8 mouse cellular contexts compared by ENCODE assay signal in the genomic region with DNA sequence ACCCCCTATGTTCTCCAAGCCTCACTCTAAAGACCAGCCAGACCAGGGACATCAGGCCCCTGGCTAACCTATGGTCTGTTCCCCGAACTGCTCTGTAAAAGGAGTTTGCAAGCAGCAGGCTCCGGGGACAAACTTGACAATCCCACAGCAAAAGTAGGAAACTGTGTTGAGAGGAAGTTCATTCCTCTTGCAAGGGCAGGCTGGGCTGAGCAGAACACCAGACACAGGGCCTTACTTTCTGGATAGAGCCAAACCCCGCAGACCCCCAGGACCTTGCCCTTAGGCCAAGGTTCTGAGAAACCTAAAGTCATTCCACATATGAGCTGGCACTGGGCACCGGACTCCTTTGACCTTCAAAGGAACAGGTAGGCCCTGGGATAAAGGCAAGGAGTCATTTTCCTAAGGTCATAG. TPM values are rescaled to one million over a fixed set of nuclear protein-coding genes. Genes with fewer than 3 reads are reported as not detected.
A peak's percentile ranks its signal among the peaks of the same experiment; 100 is the strongest.
DNase-seq lines count a peak whose midpoint lies in the region; ATAC-seq and TF ChIP-seq lines count a peak whose summit lies in the region.

No protein-coding gene starts in this region.

- H3K4me1 ChIP-seq in forebrain, embryonic 15.5 days = peaks cover 21% of the 10 kb centered on the region
- peaks cover 14% of the 10 kb centered on the region for H3K4me1 ChIP-seq in liver, embryonic 16.5 days (ENCODE audit: control insufficient read depth, low read depth, low read length)

- H3K4me2 ChIP-seq in forebrain, embryonic 15.5 days (replicated peaks) = peak overlapping the region; percentile 67; the same call in 1 of the 2 replicates
- H3K4me2 ChIP-seq in liver, embryonic 16.5 days (ENCODE audit: low read depth, low read length) = peak overlapping the region; percentile 75

- ATAC-seq in forebrain, embryonic 15.5 days (replicated peaks) = no peak
- ATAC-seq in liver, embryonic 16.5 days (ENCODE audit: low read depth) = no peak
- ATAC-seq in CD4-positive, CD25-positive, alpha-beta regulatory T cell, adult 4 months = no peak

- peak overlapping the region; percentile 81 for H3K4me3 ChIP-seq in gastrocnemius, adult 2 months
- H3K4me3 ChIP-seq in forebrain, embryonic 15.5 days = no peak overlapping the region
- H3K4me3 ChIP-seq in liver, embryonic 16.5 days (ENCODE audit: low read depth, low read length) = no peak overlapping the region; the same call in 1 of the 2 replicates

- TF ChIP-seq CTCF in gastrocnemius, adult 2 months (IDR thresholded peaks at IDR 0.05) = no peak

- peaks cover 23% of the 10 kb centered on the region for H3K27me3 ChIP-seq in forebrain, embryonic 15.5 days
- H3K27me3 ChIP-seq in liver, embryonic 16.5 days (ENCODE audit: control insufficient read depth, insufficient read depth, low read depth, low read length) = peaks cover 49% of the 10 kb centered on the region

- intact Hi-C loops in gastrocnemius, adult 2 months (cut with DNase I) = no loop called here

- WGBS in forebrain, embryonic 15.5 days = 50% methylated on average over 4 of the region's 4 CpGs
- 41% methylated on average over 4 of the region's 4 CpGs for whole genome bisulfite sequencing in liver, embryonic 16.5 days (ENCODE audit: insufficient replicate concordance)

- DNase-seq in gastrocnemius, adult 2 months = no peak
- no peak for DNase-seq in gastrocnemius, adult 18-20 months (ENCODE audit: low spot score)
- DNase-seq in CD4-positive helper T cell, adult 2 months (ENCODE audit: low read depth, low spot score) = peak; percentile 26
- no peak for DNase-seq in frontal cortex, postnatal 25 days (ENCODE audit: low spot score in 2 of 2)
- no peak for DNase-seq in cerebellum, postnatal 4 days (ENCODE audit: low spot score in 2 of 2)

- peak overlapping the region; percentile 93 for H3K27ac ChIP-seq in gastrocnemius, adult 2 months
- no peak overlapping the region for H3K27ac ChIP-seq in forebrain, embryonic 15.5 days (replicated peaks)
- peak overlapping the region; percentile 0; the same call in 1 of the 2 replicates for H3K27ac ChIP-seq in liver, embryonic 16.5 days (ENCODE audit: low read length)

- H3K9me3 ChIP-seq in forebrain, embryonic 15.5 days = no peaks in the 10 kb centered on the region
- H3K9me3 ChIP-seq in liver, embryonic 16.5 days (replicated peaks; ENCODE audit: control insufficient read depth, low read length) = no peaks in the 10 kb centered on the region

- no peak overlapping the region for H3K9ac ChIP-seq in forebrain, embryonic 15.5 days (replicated peaks)
- no peak overlapping the region for H3K9ac ChIP-seq in liver, embryonic 16.5 days (ENCODE audit: low read depth, low read length)

- no peaks in the 10 kb centered on the region for H3K36me3 ChIP-seq in forebrain, embryonic 15.5 days
- H3K36me3 ChIP-seq in liver, embryonic 16.5 days (ENCODE audit: control insufficient read depth, insufficient read depth) = no peaks in the 10 kb centered on the region

RNA-seq across cellular contexts. Expression of a gene that starts 0.7 kb away (rescaled TPM):
- total RNA-seq in gastrocnemius, adult 2 months (2021) = 10 to 100 TPM; 14.7 to 26.7 TPM
- 10 to 100 TPM; 20.0 to 23.7 TPM for total RNA-seq in gastrocnemius, adult 18-20 months (2021)
- 13.5 and 21.4 TPM in 2 replicates for polyA plus RNA-seq in forebrain, embryonic 15.5 days (2015; fragmentation: Nextera tagmentation; extraction: Ambion mirVana)
- polyA plus RNA-seq in liver, embryonic 16.5 days (2015; fragmentation: Nextera tagmentation; extraction: Ambion mirVana) = 7.3 and 9.7 TPM in 2 replicates
- 1 to 10 TPM; 4.7 to 6.2 TPM for polyA plus RNA-seq in CD4-positive, CD25-positive, alpha-beta regulatory T cell, adult 4 months (2017; shearing (Covaris generic))

RNA-seq across cellular contexts. Expression of a gene that starts 50.8 kb away (rescaled TPM):
- not detected for total RNA-seq in gastrocnemius, adult 2 months (2021)
- not detected for total RNA-seq in gastrocnemius, adult 18-20 months (2021)
- polyA plus RNA-seq in forebrain, embryonic 15.5 days (2015; fragmentation: Nextera tagmentation; extraction: Ambion mirVana) = not detected in 2 replicates
- not detected in 2 replicates for polyA plus RNA-seq in liver, embryonic 16.5 days (2015; fragmentation: Nextera tagmentation; extraction: Ambion mirVana)
- polyA plus RNA-seq in CD4-positive, CD25-positive, alpha-beta regulatory T cell, adult 4 months (2017; shearing (Covaris generic)) = not detected
